Mouse (Mus musculus) erythroblast, adult 5-6 weeks (primary cell): Measurements from ENCODE around the gene Pip4k2b. TPM values are rescaled to one million over a fixed set of nuclear protein-coding genes. Genes with fewer than 3 reads are reported as not detected.
"Not testable (repeated sequence)": the region's sequence is repeated elsewhere in the genome, so short reads cannot be mapped to it uniquely, and the experiment has no call there.

Experiments used
- ATAC-seq: replicated peaks from 2 replicates; pipeline ENCODE4 v1.8.0; 2016; ENCODE audit warnings: moderate number of reproducible peaks, mild to moderate bottlenecking, moderate TSS enrichment, inconsistent platforms; ENCODE audit not compliant: poor library complexity, low FRiP score, severe bottlenecking
- total RNA-seq, 2 experiments: library from RNA; stranded (forward) in 1 of 2; stranded (reverse) in 1 of 2; fragments of 150-400 nt in 1 of 2; fragments of 200-764, 138-1000 nt in 1 of 2; gene quantifications; 2 replicates each; pipeline versions ENCODE4 v1.2.3 to v1.2.4; 2015 to 2017; ENCODE audit warnings: low replicate concordance in 2 of 2

The Pip4k2b gene
- total RNA-seq, 2 experiments from 2014 or later, result 3.3 to 4.5 TPM

GRCm38 (mm10) chr11:97758942-97759341 lies 14.4 kb upstream of the Pip4k2b start:
- no peak for ATAC-seq

DNA sequence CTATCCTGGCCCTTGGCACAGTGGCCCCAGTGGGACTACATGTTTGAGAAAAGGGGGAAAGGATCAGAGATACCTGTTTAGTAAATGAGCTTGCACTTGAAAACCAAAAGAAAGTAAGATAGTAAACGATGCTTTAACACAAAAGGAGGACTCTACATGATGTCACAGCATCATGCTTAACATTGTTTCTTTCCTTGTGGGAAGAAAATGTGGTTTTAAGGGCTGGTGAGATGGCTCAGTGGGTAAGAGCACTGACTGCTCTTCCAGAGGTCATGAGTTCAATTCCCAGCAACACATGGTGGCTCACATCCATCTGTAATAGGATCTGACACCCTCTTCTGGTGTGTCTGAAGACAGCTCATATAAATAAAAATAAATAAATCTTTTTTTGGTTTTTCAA lies 13.6 kb upstream of the Pip4k2b start:
- ATAC-seq, result no peak

DNA sequence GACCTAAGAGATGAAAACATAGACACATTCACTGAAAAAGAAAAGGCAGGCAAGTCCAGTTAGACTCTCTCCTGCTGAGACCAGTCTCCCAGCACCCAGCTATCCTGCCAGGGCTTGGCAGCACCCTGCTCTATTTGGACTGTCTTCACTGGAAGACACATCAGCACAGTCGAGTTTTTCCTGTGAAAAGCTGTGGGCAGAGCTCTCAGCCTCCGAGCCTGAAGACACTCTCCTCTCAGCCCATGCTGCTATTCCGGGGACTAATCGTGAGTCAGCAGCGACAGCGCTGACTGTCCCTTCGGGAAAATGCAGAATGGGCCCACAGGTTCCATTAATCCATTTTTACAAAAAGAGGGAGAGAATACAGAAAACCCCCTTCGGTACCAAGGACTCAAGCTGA lies 8.8 kb upstream of the Pip4k2b start:
- no peak for ATAC-seq

DNA sequence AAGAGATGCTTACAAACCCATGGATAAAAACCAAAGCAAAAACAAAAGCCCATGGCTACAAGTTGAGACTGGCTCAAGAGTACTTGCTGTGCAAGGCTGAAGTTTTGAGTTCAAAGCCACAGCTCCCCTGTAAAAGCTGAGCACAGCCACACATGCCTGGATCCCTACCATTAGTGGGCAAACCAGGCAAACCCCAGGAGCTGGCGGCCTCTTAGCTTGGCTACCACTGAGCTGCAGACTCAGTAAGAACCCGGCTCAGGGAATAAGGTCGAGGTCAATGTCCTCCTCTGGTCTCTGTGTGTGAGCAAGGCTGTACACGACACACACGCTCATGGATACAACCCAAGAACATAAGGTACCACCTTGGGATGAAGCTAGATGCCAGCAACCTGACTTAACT lies 4.0 kb upstream of the Pip4k2b start:
- ATAC-seq, result no peak

DNA sequence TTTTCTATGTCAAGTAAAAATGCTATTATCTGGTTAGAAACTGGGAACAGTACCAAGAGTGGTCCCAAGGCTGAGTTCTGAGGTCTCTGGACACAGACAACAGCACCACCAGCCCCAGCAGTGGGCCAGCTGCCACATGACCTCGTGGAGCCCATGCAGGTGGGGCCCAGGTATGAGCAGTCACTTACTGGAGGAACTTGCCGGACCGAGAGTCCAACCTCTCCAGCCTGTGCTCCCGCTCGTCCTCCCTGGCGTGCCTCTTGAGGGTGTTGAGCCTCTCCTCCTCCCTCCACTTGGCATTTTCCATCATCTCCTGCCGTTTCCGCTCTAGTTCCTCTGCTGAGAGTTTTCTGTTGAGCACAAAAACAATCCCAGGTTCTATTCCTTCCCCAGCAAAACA lies 3.3 kb upstream of the Pip4k2b start:
- ATAC-seq, result no peak

- no peak for ATAC-seq
Measured at GRCm38 (mm10) chr11:97745331-97745721, 822 bp upstream of the Pip4k2b start.

DNA sequence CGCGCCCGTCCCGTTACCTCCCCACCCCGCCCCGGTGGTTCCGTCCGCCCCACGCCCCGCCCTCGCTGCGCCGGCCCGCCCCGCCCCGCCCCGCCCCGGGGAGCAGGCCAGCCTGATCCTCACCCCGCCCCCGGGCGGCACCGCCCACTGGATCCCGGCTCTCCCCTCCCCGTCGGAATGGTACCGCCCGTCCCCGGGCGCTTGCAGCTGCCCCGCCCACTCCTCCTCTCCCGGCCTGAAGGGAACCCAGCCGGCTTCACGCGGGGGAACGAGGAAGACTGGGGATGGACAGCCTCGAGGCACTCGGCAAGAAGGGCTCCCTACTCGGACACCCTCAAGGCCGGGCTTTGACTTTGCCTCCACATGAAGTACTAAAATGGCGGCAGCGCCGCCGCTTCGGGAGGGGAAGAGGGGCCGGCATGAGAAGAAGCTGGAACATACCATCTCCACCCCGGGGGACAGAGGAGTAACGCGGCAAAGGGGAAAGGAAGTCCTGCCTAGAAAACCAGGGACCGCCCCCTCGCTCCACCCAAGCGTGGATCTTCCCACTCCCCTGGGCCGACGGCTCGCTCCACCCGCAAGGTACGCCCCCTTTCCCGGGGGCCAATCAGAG lies 320 bp upstream of the Pip4k2b start:
- ATAC-seq, result peak; percentile 93

DNA sequence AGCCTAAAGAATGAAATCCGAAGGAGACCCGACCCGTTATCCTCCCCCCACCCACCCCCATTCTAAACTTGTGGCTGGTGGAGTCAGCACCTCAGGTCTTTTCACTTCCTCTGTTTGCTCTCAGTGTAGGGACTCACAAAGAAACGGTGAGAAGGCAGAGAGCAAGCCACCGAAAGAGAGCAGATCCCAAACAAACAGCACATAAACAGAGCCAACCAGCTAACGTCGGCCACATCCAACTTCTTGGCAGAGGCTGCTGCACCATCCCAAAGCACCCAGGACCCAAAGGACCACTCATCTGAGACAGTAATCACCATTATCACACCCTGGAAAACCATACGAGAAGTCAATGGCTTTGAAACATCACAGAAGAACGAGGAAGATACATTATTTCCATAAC lies 1.1 kb downstream of the Pip4k2b start:
- ATAC-seq, result no peak

DNA sequence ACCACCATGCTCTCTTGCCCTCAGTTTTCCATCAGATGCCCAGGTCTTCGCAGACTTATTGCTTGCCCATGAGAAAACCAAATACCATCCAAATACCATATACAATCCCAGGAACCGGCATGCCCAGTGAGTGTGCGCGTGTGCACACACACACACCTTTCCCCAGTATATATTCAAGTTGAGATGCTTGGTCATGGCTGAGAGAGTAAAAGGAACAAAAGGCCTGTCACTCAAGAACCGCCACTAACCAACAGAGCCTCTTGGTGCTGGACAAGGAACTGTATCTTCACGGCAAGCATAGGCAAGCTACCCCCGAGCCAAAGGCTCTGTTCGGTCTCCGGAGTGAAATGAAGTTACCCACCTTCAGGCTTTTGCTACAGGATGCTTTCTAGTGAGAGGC lies 1.9 kb downstream of the Pip4k2b start:
- no peak for ATAC-seq

- no peak for ATAC-seq
Measured at GRCm38 (mm10) chr11:97742157-97742556, 2.3 kb downstream of the Pip4k2b start.

DNA sequence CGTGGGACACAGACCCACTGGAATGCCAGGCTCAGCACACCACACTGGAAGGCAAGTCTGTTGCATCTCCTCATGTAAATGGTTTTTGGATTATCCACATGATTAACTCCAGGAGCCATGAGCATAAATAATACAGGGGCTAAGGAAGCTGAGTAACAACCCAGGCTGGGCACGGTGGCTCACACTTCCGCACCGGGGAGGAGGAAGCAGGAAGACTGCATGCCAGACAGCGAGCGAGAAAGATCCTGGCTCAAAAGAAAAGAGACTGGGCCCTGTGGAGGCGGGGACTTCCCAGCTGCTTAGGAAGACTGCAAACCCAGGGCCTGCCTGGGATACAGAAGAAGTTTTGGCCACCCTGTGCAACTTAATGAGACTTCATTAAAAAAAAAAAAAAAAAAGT lies 4.3 kb downstream of the Pip4k2b start:
- no peak for ATAC-seq

DNA sequence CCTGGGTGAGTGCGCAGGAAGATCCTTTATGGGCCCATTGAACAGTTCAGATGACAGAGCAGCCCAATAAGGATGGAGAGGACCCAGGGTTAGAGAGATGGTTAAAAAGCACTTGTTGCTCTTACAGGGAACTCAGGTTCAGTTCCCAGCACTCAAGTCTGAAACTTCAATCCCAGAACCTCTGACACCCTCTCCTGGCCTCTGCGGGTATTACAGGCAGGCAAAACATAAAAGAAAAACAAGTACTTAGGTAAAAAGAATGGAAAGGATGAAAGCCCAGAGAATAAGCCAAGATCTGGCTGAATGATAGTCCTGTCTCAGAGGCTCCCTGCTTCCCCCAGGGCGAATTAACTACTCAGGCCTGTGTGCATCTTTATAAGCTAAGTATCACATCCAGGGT lies 5.3 kb downstream of the Pip4k2b start:
- ATAC-seq, result no peak

- ATAC-seq, result peak; percentile 51
Measured at GRCm38 (mm10) chr11:97738703-97739102, 5.8 kb downstream of the Pip4k2b start.

DNA sequence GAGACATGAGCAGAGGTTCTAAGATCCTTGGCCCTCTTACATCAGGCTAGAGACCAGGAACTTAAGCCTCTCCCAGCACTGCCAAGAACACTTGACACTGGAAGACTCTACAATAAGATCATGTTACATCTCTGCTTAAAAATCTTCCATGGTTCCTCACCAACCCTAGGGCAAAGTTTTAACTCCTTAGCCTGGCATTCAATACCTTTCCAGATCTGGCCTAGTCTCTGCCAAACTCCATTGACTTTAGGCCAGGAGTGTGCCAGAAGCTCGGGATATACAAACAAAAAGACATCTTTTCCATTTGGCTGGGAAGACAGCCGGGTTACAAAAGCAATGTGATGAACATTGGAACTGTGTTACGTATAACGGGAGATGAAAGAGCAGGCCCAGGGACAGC lies 6.9 kb downstream of the Pip4k2b start:
- ATAC-seq, result no peak

- no peak for ATAC-seq
Measured at GRCm38 (mm10) chr11:97736645-97737044, 7.9 kb downstream of the Pip4k2b start.

DNA sequence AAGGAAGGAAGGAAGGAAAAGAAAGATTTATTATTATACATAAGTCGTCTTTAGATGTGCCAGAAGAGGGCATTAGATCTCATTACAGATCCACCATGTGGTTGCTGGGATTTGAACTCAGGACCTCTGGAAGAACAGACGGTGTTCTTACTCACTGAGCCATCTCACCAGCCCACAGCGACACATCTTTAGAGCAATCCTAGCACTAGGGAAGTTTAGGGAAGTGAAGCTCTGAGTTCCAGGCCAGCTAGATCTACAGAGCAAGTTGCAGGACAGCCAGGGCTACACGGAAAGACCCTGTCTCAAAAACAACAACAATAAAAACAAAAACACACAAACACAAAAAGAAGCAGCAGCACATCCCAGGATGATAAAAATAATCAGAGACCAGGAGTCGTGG lies 9.7 kb downstream of the Pip4k2b start:
- not testable (repeated sequence) for ATAC-seq

DNA sequence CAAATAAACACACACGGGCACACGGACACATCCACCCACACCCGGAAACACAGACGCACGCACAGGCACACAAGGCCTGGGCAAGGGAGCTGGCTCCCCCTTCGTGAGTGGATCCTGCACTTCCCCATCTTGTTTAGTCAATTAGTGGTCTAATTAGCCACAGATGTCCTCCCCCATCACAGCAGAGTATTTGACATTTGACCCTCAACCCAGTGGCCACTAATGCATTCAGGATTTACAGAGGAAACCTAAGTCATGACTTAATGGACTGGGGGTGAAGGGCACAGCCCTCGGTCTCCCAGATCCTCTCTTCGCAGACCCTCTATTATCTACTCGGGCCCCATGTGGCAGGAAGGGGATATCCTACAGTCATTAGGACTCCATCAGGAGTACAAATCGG lies 10.8 kb downstream of the Pip4k2b start:
- no peak for ATAC-seq

GRCm38 (mm10) chr11:97728730-97729129 lies 15.8 kb downstream of the Pip4k2b start:
- ATAC-seq, result no peak

- no peak for ATAC-seq
Measured at GRCm38 (mm10) chr11:97728311-97728710, 16.2 kb downstream of the Pip4k2b start.

DNA sequence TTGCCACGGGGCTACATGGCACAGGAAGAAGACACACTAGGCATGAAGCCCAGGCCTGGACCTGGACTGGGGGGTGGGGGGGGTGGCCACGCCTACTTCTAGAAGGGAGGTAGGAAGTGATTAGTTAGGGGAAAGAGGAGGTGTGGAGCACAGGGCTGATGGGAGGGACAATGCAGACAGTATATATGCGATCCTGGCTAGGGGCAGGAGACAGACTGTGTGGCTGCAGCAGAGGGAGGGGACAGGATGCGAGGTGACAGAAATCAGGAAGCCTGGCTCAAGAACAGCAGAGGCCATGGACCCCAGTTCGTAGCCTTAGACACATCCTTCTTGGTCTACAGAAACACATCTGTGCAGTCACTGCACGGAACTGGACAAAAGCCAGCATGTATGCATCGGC lies 20.8 kb downstream of the Pip4k2b start:
- ATAC-seq, result no peak

DNA sequence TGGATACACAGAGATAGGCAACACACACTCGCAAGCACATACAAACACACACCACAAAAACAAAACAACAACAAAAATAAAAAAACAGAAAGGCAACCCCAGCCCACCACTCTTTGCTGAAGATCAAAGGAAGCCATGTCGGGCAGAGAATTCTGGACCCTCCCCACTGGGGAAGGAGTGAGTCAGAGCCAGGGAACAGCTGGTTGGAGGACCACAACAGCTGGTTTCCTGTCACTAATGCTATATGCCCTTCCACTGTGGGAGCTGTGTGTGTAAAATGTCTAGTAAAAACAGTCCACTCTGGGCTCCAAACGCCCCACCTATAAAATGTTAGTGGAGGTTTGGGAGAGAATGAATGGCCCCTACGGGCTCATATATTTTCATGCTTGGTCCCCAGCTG lies 23.2 kb downstream of the Pip4k2b start:
- ATAC-seq, result no peak

DNA sequence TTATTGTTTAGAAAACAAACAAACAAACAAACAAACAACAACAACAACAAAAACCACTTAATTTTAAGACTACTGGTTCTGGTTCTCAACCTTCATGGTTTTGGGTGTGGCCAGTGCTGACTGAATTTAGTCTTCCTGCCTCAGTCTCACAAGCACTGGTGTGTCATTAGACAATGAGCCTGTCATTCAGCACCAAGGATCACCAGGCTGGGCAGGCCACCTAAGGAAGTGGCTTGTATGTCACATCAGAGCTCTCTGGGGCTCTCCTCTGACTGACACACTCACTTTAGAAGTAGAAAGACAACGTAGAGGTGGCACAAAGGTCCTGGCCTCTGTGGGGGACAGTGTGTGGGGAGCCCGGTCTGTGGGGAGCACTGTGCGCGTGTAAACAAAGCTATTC lies 25.5 kb downstream of the Pip4k2b start:
- no peak for ATAC-seq
